Mouse (Mus musculus): ENCODE results near the gene Baiap3. TPM values are rescaled to one million over a fixed set of nuclear protein-coding genes. Genes with fewer than 3 reads are reported as not detected.

Gene Baiap3
- total RNA-seq (2017), result 0.59 and 2.6 TPM in 2 replicates

DNA sequence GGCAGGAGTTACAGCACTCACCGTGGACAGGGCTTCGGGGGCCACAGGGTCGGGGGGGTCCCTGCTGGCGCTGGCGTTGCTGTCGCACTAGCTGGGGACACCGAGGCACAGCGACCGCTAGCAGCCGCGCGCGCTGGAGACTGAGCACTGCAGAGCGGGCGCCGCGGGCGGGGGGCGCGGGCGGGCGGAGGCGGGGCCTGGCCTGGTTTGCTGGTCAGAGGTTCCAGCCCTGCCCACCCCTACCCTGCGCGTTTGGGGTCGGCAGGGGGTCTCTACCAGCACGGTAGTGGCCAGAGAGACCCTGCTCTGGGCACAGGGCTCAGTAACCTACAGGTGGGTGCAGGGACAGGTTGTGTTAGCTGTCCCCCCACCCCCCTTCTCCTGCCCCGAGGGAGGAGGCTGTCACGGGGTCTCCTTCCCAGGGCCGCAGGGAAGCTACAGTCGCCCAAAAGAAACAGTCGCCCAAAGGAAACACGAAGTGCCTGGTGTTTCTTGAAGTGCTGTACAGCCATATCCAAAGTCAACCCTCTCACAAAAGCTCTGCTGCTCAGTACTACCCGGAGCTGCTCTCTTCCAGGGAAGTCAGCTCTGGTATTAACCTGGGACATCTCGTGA is at the start of gene Baiap3:
Gene Baiap3 (minus strand): TSS at position 225 of the 615 bp plus-strand sequence.
- no peak for ATAC-seq (replicated peaks; ENCODE audit: low read depth, poor library complexity, severe bottlenecking)

DNA sequence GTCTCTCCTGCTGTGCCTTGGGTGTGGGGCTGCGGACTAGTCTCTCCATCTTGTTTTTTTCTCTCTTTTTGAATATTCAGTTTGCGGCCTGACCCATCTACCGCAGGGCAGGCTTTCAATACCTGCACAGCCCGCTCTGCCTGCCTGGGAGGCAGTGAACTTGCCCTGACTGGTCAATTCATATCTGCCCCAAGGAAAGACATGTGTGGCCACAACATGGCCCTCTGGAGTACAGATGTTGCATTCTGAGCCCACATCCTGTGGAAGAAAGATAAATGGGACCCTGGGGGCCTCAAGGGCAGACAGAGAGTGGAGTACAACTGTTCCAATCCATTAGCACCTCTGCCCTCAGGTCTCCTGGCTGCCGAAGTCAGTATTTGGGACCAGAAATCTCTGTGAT is 41.9 kb upstream of the Baiap3 start, which contains the start of gene Prss34:
Gene Prss34 (plus strand): TSS at position 301 of the 400 bp plus-strand sequence.
- ATAC-seq (replicated peaks; ENCODE audit: low read depth, poor library complexity, severe bottlenecking), result no peak

DNA sequence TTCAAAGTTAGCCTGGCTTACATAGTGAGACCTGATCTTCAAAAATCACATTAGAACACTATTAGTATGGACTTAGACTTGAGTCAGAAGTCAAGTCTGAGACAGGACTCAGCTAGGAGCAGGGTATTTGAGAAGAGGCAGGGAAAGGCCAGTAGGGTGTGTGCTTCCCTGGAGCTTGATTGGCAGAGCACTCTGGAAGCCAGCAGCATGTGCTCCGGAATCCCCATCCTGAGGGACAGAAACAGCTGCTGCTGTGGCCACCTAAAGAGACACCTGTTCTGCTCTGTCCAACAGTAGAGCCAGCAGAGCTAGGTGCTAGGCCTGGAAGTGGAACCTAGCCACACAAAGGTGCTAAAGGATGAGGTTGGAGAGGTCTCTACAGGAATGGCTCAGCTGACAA is 37.9 kb upstream of the Baiap3 start:
- ATAC-seq (replicated peaks; ENCODE audit: low read depth, poor library complexity, severe bottlenecking), result no peak

DNA sequence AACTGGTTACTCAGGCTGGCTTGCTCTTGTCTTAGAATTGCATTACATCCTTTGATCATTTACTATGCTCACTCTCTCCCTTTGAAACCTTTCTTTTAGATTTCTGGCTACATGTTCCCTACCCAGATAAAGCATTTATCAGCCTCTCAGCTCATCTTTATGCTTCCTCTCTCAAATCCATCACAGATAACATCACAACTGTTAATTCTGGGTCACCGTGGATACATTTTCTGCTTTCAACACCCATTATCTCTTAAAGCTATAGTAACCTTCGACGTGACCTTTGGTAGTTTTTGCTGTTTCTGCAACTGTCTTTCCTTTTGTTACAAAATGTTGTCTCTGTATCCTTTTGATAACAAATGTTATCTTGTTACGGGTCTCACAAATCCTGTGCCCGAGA is 37.3 kb upstream of the Baiap3 start:
- ATAC-seq (replicated peaks; ENCODE audit: low read depth, poor library complexity, severe bottlenecking), result no peak

DNA sequence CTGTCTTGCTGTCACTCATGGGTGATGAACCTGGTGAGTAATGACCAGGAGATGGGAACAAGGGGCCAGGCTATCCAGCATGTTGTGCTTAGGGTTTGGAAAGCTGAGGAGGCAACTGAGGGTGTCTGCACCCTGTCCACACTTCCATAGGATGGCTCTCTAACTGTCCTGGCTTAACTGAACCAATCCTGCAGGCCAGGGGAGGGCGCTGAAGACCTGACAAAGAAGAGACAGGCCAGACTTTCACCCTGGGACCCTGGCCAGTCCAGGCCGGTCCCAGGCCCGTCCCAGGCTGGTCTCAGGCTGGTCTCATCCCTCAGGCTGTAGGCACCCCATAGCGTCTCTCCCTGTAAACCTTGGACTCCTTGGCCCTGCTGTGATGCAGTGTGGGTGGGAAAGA is 34.2 kb upstream of the Baiap3 start:
- ATAC-seq (replicated peaks; ENCODE audit: low read depth, poor library complexity, severe bottlenecking), result 0 out of 2 replicates have a peak, but pooled peaks have one; percentile 36

DNA sequence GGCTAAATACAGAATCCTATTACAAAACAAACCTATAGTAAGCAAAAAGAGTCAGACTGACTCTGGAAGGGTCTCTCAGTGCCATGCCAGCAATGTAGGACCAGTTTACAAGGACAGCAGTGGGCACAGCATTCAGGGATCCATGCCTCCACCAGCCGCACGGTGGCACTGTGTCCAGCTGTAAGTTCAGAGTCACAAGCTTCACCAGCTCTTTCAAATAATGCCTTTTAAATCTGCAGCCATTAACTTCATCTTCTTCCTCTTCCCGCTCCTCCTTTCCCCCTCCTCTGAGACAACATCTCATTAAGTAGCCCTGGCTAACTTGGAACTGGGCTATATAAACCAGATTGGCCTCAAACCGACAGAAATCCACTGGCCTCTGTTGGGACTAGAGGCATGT is 32.7 kb upstream of the Baiap3 start:
- ATAC-seq (replicated peaks; ENCODE audit: low read depth, poor library complexity, severe bottlenecking), result peak; percentile 84

DNA sequence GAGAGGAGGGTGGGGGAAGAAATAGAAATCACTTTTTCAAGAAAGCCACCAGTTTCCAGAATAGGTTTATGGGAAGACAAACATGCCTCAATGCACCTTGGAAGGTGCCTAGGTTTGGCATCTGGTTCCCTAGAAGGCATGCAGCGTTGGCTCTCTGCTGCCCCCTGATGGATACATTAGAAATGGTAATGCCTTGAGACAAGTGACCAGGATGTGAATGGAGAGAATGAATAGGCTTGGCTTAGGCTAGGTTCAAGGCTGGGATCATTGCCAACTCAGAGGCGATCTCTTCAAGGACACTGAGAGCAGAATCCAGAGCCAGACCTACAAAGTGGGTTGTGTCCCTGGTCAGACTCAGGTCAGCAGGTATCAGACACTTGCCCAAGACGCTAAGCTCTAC is 28.9 kb upstream of the Baiap3 start:
- ATAC-seq (replicated peaks; ENCODE audit: low read depth, poor library complexity, severe bottlenecking), result peak; percentile 83

DNA sequence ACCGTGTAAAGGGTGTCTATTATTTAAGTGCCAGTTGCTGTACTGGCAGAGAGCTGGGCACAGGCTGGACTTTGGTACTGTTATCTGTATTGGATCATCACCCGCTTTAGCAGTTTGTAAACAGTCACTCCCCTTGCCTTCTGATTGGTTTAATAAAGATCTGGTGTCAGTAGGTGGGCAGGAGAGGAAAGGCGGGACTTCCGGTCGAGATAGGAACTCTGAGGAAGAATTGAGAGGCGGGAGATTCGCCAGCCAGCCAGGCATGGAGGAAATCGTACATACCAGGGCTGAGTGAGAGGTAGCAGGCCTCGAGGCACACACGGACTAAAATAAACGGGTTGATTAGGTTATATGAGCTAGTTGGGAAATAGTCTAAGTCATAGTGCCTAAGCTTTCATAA is 26.0 kb upstream of the Baiap3 start:
- ATAC-seq (replicated peaks; ENCODE audit: low read depth, poor library complexity, severe bottlenecking), result peak; percentile 72

DNA sequence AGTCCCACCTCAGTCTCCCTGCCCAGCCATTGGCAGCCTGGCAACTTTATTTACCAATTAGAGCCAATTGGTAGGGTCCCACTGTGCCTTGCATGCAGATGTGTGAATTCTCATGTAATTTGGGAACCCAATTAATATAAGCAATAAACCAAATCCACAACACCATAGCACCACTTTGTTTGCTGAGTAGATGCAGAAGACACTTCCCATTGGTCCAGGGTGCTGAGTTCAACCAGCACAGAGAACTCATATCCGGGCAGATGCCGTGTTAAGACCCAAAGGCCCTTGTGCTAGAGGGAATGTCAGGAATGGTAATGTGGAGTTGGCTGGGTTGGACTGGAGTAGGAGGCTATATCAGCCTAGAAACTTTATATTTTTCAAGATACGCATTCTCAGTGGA is 19.7 kb upstream of the Baiap3 start:
- no peak for ATAC-seq (replicated peaks; ENCODE audit: low read depth, poor library complexity, severe bottlenecking)

DNA sequence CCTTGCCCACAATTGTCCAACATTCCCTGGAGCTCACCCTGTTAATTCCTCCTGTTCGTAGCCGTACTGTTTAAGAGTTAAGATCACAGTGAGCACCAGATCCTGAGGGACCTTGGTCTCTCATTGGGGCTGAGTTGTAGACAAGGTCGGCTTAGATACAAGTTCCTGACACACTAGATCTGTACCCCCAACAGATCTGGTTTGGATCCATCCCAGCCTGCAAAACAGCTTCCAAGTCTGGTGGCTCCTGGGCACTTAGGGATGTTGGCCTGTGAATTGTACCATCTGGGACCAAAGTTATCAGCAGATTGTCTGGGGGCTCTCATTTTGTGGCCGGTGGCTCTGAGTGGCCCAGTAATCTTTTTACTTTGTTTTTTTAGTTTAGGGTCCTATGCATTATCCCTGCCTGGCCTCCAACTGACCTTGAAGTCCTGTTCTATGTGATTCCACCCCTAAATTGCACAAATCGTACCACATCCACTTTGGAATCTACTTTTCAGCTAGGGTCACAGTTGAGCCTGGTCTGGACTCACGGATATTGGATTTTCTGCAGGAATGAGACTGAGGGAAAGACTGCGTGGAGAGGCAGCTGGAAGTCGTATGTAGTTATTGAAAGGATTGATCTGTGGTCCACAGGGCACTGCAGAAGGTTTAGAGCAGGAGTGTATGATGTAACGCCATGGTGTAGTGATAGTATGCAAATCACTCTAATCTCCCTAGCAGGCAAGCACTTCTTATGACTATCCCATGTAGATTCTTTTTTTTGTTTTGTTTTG is 18.6 kb upstream of the Baiap3 start, which contains the start of gene Ube2i:
Gene Ube2i (minus strand): TSS at position 52 of the 776 bp plus-strand sequence.
- ATAC-seq (replicated peaks; ENCODE audit: low read depth, poor library complexity, severe bottlenecking), result no peak

DNA sequence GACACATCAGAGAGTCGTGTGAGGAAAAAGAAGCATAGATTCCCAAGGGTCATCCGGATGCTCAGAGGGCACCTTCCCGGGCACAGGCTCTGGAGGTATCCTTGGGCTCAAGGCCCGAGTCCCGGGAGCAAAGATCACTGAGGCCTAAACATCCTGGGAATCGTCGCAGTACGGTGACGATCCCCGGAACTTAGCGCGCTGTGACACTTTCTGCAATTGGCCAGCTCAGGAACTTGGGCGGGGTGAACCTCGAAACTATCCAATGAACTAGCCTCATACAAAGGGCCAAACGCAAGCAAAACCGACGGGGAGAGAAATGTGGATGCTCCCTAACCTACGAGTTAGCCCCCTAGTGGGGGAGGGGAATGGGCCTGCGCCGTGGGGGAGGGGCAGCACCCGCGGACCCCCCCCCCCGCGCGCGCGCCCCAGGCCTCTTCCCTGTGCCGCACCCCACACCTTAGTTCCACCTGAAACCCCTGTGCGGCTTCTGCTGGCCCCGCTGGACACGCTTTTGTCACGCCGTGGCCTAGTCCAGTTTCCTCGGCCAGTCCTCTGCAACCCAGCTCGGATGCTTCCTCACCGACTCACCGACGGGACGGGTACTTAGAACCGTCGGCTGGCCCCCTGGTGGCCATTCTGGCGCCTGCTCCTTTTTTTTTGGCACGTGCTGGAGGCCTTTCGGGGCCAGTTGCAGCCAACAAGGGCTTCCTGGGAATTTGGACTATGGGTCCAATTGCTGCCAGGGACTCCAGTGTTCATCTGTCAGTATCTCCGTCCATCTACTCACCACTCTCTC is 17.7 kb upstream of the Baiap3 start:
- peak; percentile 85 for ATAC-seq (replicated peaks; ENCODE audit: low read depth, poor library complexity, severe bottlenecking)

DNA sequence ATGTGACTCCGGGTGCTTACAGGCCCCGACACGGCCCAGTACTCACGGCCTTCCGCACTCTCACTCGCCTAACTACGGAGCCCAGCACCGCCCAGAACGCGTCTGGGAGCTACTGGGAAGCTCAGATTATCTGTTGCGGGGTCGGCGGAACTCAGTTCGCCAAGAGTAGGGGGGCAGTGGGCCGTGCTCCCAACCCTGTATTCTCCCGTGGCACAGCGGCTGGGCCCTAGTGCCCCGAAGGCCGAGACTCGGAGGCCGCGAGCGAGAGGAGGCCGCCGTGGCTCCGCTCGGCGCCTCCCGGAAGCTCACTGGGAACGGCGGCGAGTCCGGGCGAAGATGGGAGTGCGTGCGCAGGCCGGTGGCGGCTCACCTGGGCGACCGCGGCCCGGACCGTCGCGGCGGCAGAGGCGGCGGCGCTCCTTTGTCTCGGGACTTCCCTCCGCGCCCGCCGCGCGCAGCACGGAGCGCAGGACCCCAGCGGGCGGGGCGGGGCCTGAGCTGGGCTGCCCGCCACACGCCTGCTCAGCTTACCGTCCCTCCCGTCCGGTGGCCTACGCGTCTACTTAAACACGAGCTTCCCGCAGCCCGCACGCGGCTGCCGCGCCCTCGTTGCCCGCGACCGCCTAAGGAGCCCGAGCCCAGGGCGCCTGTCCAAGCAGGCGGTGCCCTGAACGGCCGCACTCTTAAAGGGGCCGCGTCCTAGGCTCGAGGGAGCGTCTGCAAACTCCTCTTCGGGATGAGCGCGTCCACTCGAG is 17.0 kb upstream of the Baiap3 start:
- peak; percentile 70 for ATAC-seq (replicated peaks; ENCODE audit: low read depth, poor library complexity, severe bottlenecking)

DNA sequence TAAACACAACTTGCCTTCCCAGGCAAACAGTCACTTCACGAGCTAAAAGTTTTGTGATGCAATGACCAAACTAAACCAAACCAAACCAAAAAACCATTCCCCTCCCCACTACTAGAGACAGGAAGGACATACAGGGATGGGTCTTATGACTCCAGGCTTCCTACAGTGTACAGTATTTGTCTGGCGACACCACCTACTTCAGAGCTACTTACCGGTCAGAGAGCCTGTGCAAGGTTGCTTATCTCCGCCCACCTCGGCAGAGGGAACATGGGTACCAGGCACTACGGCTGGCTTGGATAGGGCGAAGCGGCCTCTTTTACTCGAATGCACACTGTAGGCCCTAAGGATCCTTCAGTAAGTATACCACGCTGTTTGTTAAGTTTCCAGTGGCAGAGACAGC is 16.2 kb upstream of the Baiap3 start:
- no peak for ATAC-seq (replicated peaks; ENCODE audit: low read depth, poor library complexity, severe bottlenecking)

DNA sequence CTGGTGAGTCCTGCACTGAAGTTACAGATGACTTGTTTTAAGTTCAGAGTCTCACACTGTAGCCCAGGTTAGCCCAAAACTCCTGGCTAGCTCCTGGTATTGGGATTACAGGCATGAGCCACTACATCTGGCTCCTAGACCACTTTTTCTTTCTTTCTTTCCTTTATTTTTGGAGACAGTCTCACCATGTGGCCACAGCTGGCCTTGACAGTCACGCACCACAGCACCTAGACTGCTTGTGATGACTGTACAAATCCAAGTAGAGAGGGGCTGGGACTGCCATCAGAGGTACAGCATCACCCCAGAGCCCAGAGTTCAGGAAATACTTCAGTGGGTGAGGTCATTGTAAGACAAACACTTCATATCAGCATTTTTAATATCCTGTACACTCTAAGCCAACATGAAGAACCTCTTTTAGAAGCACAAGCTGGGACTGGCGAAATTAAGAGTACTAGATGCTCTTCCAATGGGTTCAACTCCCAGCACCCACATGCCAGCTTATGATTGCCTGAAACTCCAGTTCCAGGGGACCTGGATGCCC is 14.7 kb upstream of the Baiap3 start:
- no peak for ATAC-seq (replicated peaks; ENCODE audit: low read depth, poor library complexity, severe bottlenecking)

DNA sequence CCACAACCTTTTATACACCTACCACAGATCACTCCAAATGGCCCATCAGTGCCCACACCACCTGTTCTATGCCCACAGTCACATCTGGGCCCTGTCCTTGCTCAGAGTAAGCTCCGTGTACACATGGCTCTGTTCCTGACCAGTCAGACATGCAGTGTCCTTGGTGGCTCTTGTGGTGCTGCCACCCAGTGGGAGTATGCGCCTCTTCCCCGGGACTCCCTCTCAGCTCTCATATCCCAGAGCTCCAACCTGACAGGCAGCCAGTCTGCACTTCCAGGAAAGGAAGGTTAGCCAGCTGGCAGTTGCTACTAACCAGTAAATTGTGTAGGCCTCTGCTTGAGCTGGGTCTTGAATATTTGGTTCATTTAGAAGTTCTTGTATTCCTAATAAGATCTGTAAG is 8.3 kb upstream of the Baiap3 start:
- ATAC-seq (replicated peaks; ENCODE audit: low read depth, poor library complexity, severe bottlenecking), result no peak

DNA sequence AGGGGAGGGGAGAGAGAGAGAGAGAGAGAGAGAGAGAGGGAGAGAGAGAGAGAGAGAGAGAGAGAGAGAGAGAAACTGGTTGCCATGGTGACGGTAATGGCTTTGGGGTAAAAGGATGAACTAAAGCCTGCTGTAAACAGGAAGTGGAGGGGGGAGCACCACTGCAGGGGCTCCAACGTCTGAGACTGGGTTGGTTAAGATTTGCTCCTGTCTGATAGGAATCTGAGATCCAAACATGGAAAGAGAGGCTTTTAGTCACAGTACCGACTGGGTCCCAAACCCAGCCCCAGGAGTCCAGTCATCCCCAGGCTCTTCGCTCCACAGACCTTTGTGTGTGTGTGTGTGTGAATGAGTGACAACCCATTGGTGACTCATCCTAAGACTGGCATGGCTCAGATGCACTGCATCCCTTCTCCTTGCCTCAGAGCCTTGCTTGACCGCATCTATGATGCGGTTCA is 1.7 kb upstream of the Baiap3 start:
- ATAC-seq (replicated peaks; ENCODE audit: low read depth, poor library complexity, severe bottlenecking), result no peak

DNA sequence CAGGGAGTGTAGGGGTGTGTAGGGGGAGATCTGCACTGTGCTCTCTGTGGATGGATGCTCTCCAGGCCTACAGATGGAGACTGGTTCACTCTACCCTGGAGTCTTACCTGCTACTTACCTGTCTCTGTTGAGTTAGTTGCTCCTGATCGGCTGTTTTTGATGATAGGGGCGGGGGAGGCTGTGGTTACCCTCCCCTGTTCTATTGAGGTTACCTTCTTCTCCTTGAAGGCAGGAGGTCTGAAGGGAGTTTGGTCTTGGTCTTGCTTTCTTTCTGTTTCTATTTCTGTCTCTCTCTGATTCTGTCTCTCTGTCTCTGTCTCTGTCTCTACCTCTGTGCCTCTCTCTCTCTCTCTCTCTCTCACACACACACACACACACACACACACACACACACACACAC is 1.1 kb downstream of the Baiap3 start:
- ATAC-seq (replicated peaks; ENCODE audit: low read depth, poor library complexity, severe bottlenecking), result no peak

DNA sequence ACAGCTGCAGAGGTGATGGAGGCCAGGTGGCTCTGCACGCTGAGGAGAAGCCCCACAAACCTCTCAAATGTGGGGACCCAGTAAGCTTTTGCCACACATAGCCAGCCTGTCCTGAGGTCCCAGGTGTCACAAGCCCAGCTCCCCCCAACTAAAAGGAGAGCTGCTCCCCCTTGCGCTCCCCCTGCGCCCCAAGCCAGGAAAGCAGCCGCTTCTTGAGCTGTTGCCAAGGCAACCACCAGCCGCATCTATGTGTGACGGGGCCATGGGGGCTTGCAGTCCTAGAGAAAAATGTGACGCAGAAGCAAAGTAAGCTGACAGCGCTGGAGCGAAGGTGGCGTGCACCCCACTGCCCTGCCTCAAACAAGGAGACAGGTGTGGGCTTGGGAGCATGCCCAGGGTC is 2.4 kb downstream of the Baiap3 start:
- no peak for ATAC-seq (replicated peaks; ENCODE audit: low read depth, poor library complexity, severe bottlenecking)

DNA sequence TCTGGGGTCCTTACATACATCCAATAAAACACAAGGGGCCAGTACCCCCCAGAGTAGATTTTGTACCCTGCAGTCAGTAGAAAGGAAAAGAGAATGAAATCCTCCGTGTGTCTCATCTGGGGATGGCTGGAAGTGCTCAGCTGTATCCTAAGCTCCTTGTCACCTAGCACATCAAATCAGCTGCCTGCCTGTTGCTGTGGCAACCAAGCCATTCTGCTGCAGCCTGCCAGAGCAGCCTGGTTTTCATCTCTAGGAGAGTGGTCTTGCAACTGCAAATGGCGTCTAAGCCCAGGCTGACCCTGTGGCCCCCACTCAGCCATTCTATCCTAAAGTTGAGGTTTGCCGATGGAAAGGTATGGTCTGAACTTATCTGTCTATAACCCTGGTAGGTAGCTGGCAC is 3.5 kb downstream of the Baiap3 start:
- no peak for ATAC-seq (replicated peaks; ENCODE audit: low read depth, poor library complexity, severe bottlenecking)
